Mouse (Mus musculus) small intestine, adult 2 months (tissue): ENCODE measurements at regions not wholly inside any gene's neighbourhood (a gene's known extent, or its start where the extent isn't known, plus 50 kb on each side); places are given as distances from the start of the nearest gene placed in this dataset.
A peak's percentile ranks its signal among the peaks of the same experiment; 100 is the strongest.

Experiments used
- H3K27ac ChIP-seq: fragments of 200-500 bp; 2 replicates; pipeline ENCODE4 v1.5.1; 2012; ENCODE audit warnings: low read depth, low read length, control low read depth, inconsistent platforms; ENCODE audit not compliant: insufficient read depth
- H3K27me3 ChIP-seq: fragments of 200-500 bp; 2 replicates; pipeline ENCODE4 v1.6.1; 2012; ENCODE audit warnings: mild to moderate bottlenecking, moderate library complexity, low read length, inconsistent platforms; ENCODE audit not compliant: control insufficient read depth, insufficient read depth
- H3K36me3 ChIP-seq: fragments of 200-500 bp; 2 replicates; pipeline ENCODE4 v1.6.1; 2012; ENCODE audit warnings: mild to moderate bottlenecking, low read length, control low read depth, inconsistent platforms; ENCODE audit not compliant: control insufficient read depth, insufficient read depth
- H3K4me1 ChIP-seq: fragments of 200-500 bp; 2 replicates; pipeline ENCODE4 v1.6.1; 2012; ENCODE audit warnings: low read length, inconsistent platforms, mixed read lengths; ENCODE audit not compliant: control insufficient read depth, insufficient read depth, insufficient read length
- H3K4me3 ChIP-seq: fragments of 200-500 bp; 2 replicates; pipeline ENCODE4 v1.5.1; 2012; ENCODE audit warnings: low read depth, mild to moderate bottlenecking, control low read depth, inconsistent platforms, low read length, moderate library complexity
- CTCF ChIP-seq: fragments of 200-500 bp; IDR thresholded peaks from 2 replicates; pipeline ENCODE4 v1.5.1; 2012; ENCODE audit warnings: low read depth, mild to moderate bottlenecking, control low read depth, inconsistent platforms, low read length, moderate library complexity, mixed read lengths; ENCODE audit not compliant: insufficient replicate concordance, insufficient read length; ENCODE audit errors: extremely low read depth
- POLR2A ChIP-seq: fragments of 200-500 bp; IDR thresholded peaks from 2 replicates; pipeline ENCODE4 v1.6.1; 2012; ENCODE audit warnings: low read depth, mild to moderate bottlenecking, control low read depth, inconsistent platforms, low read length, moderate library complexity
- WGBS: fragments of 180-500 bp; shearing (Covaris S2); methylation state at CpG from one replicate; pipeline ENCODE4 v1.1.7; 2018; 5-methylcytosine and 5-hydroxymethylcytosine counted together

DNA sequence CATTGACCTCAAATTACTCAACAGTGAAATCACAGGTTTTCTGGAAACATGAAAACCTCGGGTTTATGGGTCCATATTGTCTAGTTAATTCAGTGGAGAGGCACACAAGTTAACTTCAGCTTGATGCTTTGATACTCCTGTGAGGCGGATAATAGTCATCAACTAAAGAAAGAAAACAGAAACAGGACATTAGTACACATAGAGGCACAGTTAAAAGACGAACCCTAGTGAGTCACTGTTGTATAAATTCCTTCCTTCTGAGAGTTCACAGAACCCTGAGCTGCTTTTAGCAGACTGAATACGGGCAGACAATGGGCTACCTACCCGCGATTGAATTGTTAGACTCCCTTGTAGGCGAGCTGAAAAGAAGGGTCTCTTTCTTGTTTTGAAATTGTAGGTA, 101.7 kb downstream of the Tmx1 start:
- H3K4me1 ChIP-seq = no peaks in the 10 kb centered on the region
- H3K36me3 ChIP-seq = no peaks in the 10 kb centered on the region
- WGBS = 62% methylated on average over 7 of the region's 7 CpGs
- H3K27ac ChIP-seq = peak overlapping the region; percentile 52; the same call in 1 of the 2 replicates
- no peak overlapping the region for H3K4me3 ChIP-seq
- TF ChIP-seq CTCF (no peak), POLR2A (no peak)
- no peaks in the 10 kb centered on the region for H3K27me3 ChIP-seq

DNA sequence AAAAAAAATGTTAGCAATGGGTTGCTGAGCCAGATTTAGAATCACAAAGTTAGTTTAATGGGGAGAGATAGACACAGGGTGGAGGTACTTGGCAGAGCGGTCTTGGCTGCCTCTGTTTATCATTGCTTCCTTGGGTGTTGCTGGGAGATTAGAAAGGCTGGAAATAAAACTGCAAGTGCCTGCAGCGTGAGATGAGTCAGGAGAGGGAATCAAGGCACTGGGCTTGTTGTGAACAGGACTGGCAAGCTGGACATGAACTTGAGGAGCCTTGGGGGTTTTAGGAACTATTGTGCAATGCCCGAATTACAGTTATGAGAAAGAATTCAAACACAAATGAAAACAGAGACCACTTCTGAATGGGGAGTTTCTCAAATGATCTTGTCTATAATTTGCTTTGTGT, 102.8 kb downstream of the Tmx1 start:
- Histone ChIP-seq H3K27ac (no peak overlapping the region; the same call in 1 of the 2 replicates), H3K36me3 (no peaks in the 10 kb centered on the region)
- TF ChIP-seq CTCF = no peak
- no peak for TF ChIP-seq POLR2A

DNA sequence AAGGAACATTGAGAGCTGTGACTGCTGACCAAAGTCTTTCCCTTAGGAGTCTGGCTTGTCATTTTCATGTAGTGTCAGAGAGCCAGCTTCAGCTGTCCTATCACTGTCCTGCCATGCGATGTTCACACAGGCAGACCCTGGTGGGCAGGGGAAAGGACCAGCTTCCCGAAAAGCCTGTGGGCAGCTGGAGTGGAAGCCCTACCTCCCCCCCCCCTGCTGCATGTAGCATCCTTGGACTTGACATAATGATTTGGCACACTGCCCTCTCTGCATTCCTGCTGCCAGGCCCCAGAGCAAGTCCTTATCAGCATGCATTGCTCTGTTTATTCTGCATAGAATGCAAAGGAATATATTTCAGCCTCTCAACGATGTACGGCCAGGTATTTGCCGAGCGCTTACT, 103.9 kb downstream of the Tmx1 start:
- Histone ChIP-seq H3K4me3 (no peak overlapping the region), H3K4me1 (no peaks in the 10 kb centered on the region), H3K27me3 (no peaks in the 10 kb centered on the region), H3K36me3 (no peaks in the 10 kb centered on the region), H3K27ac (no peak overlapping the region)
- TF ChIP-seq CTCF (no peak), POLR2A (no peak)
- WGBS = 48% methylated on average over 6 of the region's 6 CpGs

More for the DNA sequence above, 102.8 kb downstream of the Tmx1 start:
- no peaks in the 10 kb centered on the region for H3K27me3 ChIP-seq
- no peak overlapping the region for H3K4me3 ChIP-seq
- no peaks in the 10 kb centered on the region for H3K4me1 ChIP-seq
- WGBS = 50% methylated on average over 3 of the region's 3 CpGs

- TF ChIP-seq POLR2A = no peak
- no peak for TF ChIP-seq CTCF
- Histone ChIP-seq H3K4me3 (no peak overlapping the region), H3K36me3 (no peaks in the 10 kb centered on the region), H3K4me1 (no peaks in the 10 kb centered on the region), H3K27me3 (no peaks in the 10 kb centered on the region; the same call in 1 of the 2 replicates), H3K27ac (no peak overlapping the region)
- whole genome bisulfite sequencing = 81% methylated on average over 4 of the region's 4 CpGs
These were observed 110.6 kb downstream of the Tmx1 start for GRCm38 (mm10) chr12:70563446-70563845.

GRCm38 (mm10) chr12:70575665-70576064, 122.8 kb downstream of the Tmx1 start:
- H3K36me3 ChIP-seq = no peaks in the 10 kb centered on the region
- 73% methylated on average over 7 of the region's 7 CpGs for WGBS
- TF ChIP-seq POLR2A (no peak), CTCF (no peak)
- H3K4me3 ChIP-seq = no peak overlapping the region
- no peak overlapping the region for H3K27ac ChIP-seq
- no peaks in the 10 kb centered on the region for H3K4me1 ChIP-seq
- no peaks in the 10 kb centered on the region for H3K27me3 ChIP-seq

- Histone ChIP-seq H3K27me3 (no peaks in the 10 kb centered on the region), H3K27ac (no peak overlapping the region), H3K4me3 (no peak overlapping the region), H3K4me1 (no peaks in the 10 kb centered on the region), H3K36me3 (no peaks in the 10 kb centered on the region)
- TF ChIP-seq CTCF (no peak), POLR2A (no peak)
- WGBS = 55% methylated on average over 4 of the region's 4 CpGs
These were observed 124.9 kb downstream of the Tmx1 start for GRCm38 (mm10) chr12:70577769-70578168.

DNA sequence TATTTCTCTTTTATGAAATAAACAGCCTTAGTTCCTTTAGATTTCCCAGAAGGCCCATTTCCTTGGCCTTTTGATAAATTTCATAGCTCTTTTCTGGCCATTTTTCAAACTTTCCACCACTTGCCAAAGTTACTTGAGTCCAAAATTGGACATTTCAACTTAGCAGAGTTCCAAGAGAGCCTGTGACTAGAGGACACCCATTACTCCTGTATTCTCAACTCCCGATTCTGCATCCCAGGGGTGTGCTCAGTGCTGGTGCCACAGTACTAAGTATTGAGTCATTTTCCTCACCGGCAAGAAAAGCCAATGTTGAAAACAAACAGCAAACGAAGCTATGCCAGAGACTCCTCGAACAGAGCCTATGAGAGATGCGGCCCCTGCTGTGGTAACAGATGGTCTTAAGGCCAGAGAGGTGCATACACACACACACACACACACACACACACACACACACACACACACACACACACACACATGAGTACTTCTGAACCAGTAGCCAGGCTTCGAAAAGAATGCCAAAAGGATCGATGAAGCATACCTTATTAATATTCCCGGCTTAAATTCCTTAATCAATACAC, 126.5 kb downstream of the Tmx1 start:
- H3K4me1 ChIP-seq = no peaks in the 10 kb centered on the region
- no peak overlapping the region for H3K27ac ChIP-seq
- 85% methylated on average over 8 of the region's 8 CpGs for WGBS
- H3K27me3 ChIP-seq = no peaks in the 10 kb centered on the region
- no peaks in the 10 kb centered on the region for H3K36me3 ChIP-seq
- no peak overlapping the region for H3K4me3 ChIP-seq
- TF ChIP-seq CTCF = no peak
- no peak for TF ChIP-seq POLR2A
